Mouse (Mus musculus): ENCODE measurements around the gene Esp6.
"Not testable (repeated sequence)": the region's sequence is repeated elsewhere in the genome, so short reads cannot be mapped to it uniquely, and the experiment has no call there.

The Esp6 gene

GRCm38 (mm10) chr17:40561207-40561606 lies at the start of gene Esp6:
Gene Esp6, plus strand, starts transcription at chr17:40561507.
- no peak for DNase-seq (ENCODE audit: low spot score in 2 of 2)

- no peak for DNase-seq (ENCODE audit: low spot score in 2 of 2)
Measured at GRCm38 (mm10) chr17:40519818-40520217, 41.5 kb upstream of the Esp6 start, which contains the start of gene Esp8. Gene Esp8, plus strand, starts transcription at chr17:40520022.

GRCm38 (mm10) chr17:40529813-40530212 lies 31.5 kb upstream of the Esp6 start:
- no peak for DNase-seq (ENCODE audit: low spot score in 2 of 2)

- no peak for DNase-seq (ENCODE audit: low spot score in 2 of 2)
Measured at GRCm38 (mm10) chr17:40531147-40531546, 30.2 kb upstream of the Esp6 start.

- DNase-seq (ENCODE audit: low spot score in 2 of 2): not testable (repeated sequence)
Measured at GRCm38 (mm10) chr17:40547005-40547404, 14.3 kb upstream of the Esp6 start.

- DNase-seq (ENCODE audit: low spot score in 2 of 2): no peak
Measured at GRCm38 (mm10) chr17:40553470-40553869, 7.8 kb upstream of the Esp6 start.

GRCm38 (mm10) chr17:40583906-40584305 lies 22.6 kb downstream of the Esp6 start:
- DNase-seq (ENCODE audit: low spot score in 2 of 2): not testable (repeated sequence)

- DNase-seq (ENCODE audit: low spot score in 2 of 2): no peak
Measured at GRCm38 (mm10) chr17:40591297-40591696, 30.0 kb downstream of the Esp6 start.

GRCm38 (mm10) chr17:40598294-40598693 lies 37.0 kb downstream of the Esp6 start, which contains the start of gene Esp4:
Gene Esp4, plus strand, starts transcription at chr17:40598594.
- DNase-seq (ENCODE audit: low spot score in 2 of 2): no peak

Data from right cerebral cortex, postnatal 10 days (tissue).